Mouse (Mus musculus): ENCODE results near the gene Ccdc93.

DNA sequence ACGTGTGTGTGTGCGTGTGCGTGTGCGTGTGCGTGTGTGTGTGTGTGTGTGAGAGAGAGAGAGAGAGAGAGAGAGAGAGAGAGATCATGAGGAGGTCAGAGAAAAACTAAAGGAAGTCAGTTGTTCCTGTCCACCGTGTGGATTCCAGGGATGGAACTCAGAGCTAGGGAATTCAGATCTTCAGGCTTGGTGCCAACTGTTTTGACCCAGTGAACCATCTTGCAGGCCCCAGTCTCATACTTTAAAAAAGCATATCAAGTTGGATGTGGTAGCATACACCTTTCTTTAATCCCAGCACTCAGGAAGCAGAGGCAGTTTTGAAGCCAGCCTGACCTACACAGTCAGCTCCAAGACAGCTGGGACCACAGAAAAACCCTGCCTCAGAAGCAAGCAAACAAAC is 98.4 kb downstream of the Ccdc93 start:
- TF ChIP-seq CTCF (IDR thresholded peaks at IDR 0.05; ENCODE audit: low read depth) (no peak), EP300 (IDR thresholded peaks at IDR 0.05; ENCODE audit: low read depth) (no peak)
